Mouse (Mus musculus) G1E (cell line): ENCODE data around the gene Tmem131l.

ENCODE experiments used
- CTCF ChIP-seq: IDR thresholded peaks from 2 replicates; pipeline ENCODE4 v1.5.1; 2012; ENCODE audit warnings: low read depth, low read length, inconsistent platforms, mixed read lengths
- GATA1 ChIP-seq: IDR thresholded peaks from 2 replicates; pipeline ENCODE4 v1.6.1; 2012; ENCODE audit warnings: borderline replicate concordance, low read length, inconsistent platforms, mixed read lengths
- POLR2AphosphoS5 ChIP-seq: IDR thresholded peaks from 2 replicates; pipeline ENCODE4 v1.6.1; 2012; ENCODE audit warnings: low read depth, low read length, inconsistent platforms; ENCODE audit not compliant: insufficient replicate concordance
- TAL1 ChIP-seq: conservative IDR thresholded peaks from 2 replicates; pipeline ENCODE4 v1.6.1; 2012; ENCODE audit warnings: low read depth, low read length, inconsistent platforms, mixed read lengths

DNA sequence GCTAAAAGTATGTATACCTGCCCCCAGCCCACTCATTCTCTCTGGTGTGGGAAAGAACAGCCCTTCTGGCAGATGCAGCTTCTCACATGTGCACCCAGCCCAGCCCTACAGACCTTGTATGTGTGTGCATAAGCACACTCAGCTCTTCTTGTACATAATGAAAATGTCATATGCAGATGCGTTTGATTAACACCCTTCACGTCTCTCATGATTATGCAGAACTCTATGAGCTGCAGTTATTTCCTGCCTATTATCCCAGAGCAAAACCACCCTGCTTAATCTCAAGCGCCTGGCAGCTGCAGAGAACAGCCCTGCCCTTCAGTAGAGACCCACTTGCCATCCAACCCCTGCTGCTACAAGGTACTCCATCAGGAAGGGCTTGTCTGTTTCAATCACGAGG is 55.6 kb downstream of the Tmem131l start:
- no peak for TF ChIP-seq CTCF
- TF ChIP-seq TAL1, result no peak
- no peak for TF ChIP-seq GATA1
- no peak for TF ChIP-seq POLR2AphosphoS5
